Mouse (Mus musculus): ENCODE results near the gene Myo18b. TPM values are rescaled to one million over a fixed set of nuclear protein-coding genes. Genes with fewer than 3 reads are reported as not detected.

The Myo18b gene
- polyA plus RNA-seq, 1 experiment from 2014 or later = 0.80 TPM

GRCm38 (mm10) chr5:112851389-112851788 is 44.8 kb downstream of the Myo18b start:
- H3K27ac ChIP-seq (ENCODE audit: low read depth) = no peak overlapping the region
- TF ChIP-seq CTCF (IDR thresholded peaks at IDR 0.05; ENCODE audit: low read depth) = no peak
- peaks cover 10% of the 10 kb centered on the region; the same call in 1 of the 2 replicates for H3K4me1 ChIP-seq (ENCODE audit: insufficient read depth)
- H3K4me2 ChIP-seq = no peak overlapping the region
- no peak overlapping the region for H3K4me3 ChIP-seq (ENCODE audit: low read depth, low read length)
- 40% methylated on average over 5 of the region's 5 CpGs for WGBS
- no peaks in the 10 kb centered on the region for H3K36me3 ChIP-seq (ENCODE audit: insufficient read depth)
- ATAC-seq (ENCODE audit: insufficient read depth) (no peak), DNase-seq (peak; percentile 21)
- peaks cover 5% of the 10 kb centered on the region; the same call in 1 of the 2 replicates for H3K27me3 ChIP-seq (ENCODE audit: insufficient read depth, low read length)
- H3K9me3 ChIP-seq (ENCODE audit: low read depth, low read length) = no peaks in the 10 kb centered on the region
- H3K9ac ChIP-seq = no peak overlapping the region

- Histone ChIP-seq H3K9ac (no peak overlapping the region), H3K9me3 (ENCODE audit: low read depth, low read length) (no peaks in the 10 kb centered on the region)
Measured at GRCm38 (mm10) chr5:112848586-112849280, 47.4 kb downstream of the Myo18b start.

GRCm38 (mm10) chr5:112847985-112848542 is 48.1 kb downstream of the Myo18b start:
- TF ChIP-seq CTCF (IDR thresholded peaks at IDR 0.05; ENCODE audit: low read depth) = no peak
- ATAC-seq (ENCODE audit: insufficient read depth) (no peak), DNase-seq (no peak)
- Histone ChIP-seq H3K4me3 (ENCODE audit: low read depth, low read length) (no peak overlapping the region), H3K4me1 (ENCODE audit: insufficient read depth) (0 out of 2 replicates have a peak, but pooled peaks cover 5% of the 10 kb centered on the region), H3K9ac (no peak overlapping the region), H3K36me3 (ENCODE audit: insufficient read depth) (no peaks in the 10 kb centered on the region), H3K27me3 (ENCODE audit: insufficient read depth, low read length) (peaks cover 5% of the 10 kb centered on the region; the same call in 1 of the 2 replicates), H3K4me2 (peak overlapping the region; percentile 23; the same call in 1 of the 2 replicates), H3K27ac (ENCODE audit: low read depth) (no peak overlapping the region), H3K9me3 (ENCODE audit: low read depth, low read length) (no peaks in the 10 kb centered on the region)
- WGBS = 10% methylated on average over 24 of the region's 25 CpGs

More at GRCm38 (mm10) chr5:112848586-112849280, 47.4 kb downstream of the Myo18b start:
- no peak for ATAC-seq (ENCODE audit: insufficient read depth)
- TF ChIP-seq CTCF (IDR thresholded peaks at IDR 0.05; ENCODE audit: low read depth) = peak; percentile 81
- peak; percentile 78 for DNase-seq
- 6% methylated on average over 16 of the region's 16 CpGs for WGBS
- H3K27ac ChIP-seq (ENCODE audit: low read depth) = no peak overlapping the region
- no peaks in the 10 kb centered on the region for H3K36me3 ChIP-seq (ENCODE audit: insufficient read depth)
- H3K4me1 ChIP-seq (ENCODE audit: insufficient read depth) = peaks cover 8% of the 10 kb centered on the region; the same call in 1 of the 2 replicates
- peak overlapping the region; percentile 23; the same call in 1 of the 2 replicates for H3K4me2 ChIP-seq
- H3K27me3 ChIP-seq (ENCODE audit: insufficient read depth, low read length) = peaks cover 5% of the 10 kb centered on the region; the same call in 1 of the 2 replicates
- H3K4me3 ChIP-seq (ENCODE audit: low read depth, low read length) = no peak overlapping the region

- DNase-seq (no peak), ATAC-seq (ENCODE audit: insufficient read depth) (no peak)
Measured at GRCm38 (mm10) chr5:112846146-112846545, 50.0 kb downstream of the Myo18b start.

GRCm38 (mm10) chr5:112844460-112844859 is 51.7 kb downstream of the Myo18b start:
- TF ChIP-seq CTCF (IDR thresholded peaks at IDR 0.05; ENCODE audit: low read depth) = no peak
- no peak overlapping the region for H3K4me3 ChIP-seq (ENCODE audit: low read depth, low read length)
- peaks cover 2% of the 10 kb centered on the region; the same call in 1 of the 2 replicates for H3K27me3 ChIP-seq (ENCODE audit: insufficient read depth, low read length)
- 63% methylated on average over 3 of the region's 3 CpGs for WGBS
- DNase-seq (no peak), ATAC-seq (ENCODE audit: insufficient read depth) (no peak)
- no peaks in the 10 kb centered on the region for H3K4me1 ChIP-seq (ENCODE audit: insufficient read depth)
- no peak overlapping the region for H3K4me2 ChIP-seq
- H3K27ac ChIP-seq (ENCODE audit: low read depth) = no peak overlapping the region
- no peaks in the 10 kb centered on the region for H3K9me3 ChIP-seq (ENCODE audit: low read depth, low read length)
- no peaks in the 10 kb centered on the region for H3K36me3 ChIP-seq (ENCODE audit: insufficient read depth)
- H3K9ac ChIP-seq = no peak overlapping the region

More at GRCm38 (mm10) chr5:112846146-112846545, 50.0 kb downstream of the Myo18b start:
- no peaks in the 10 kb centered on the region for H3K4me1 ChIP-seq (ENCODE audit: insufficient read depth)
- no peaks in the 10 kb centered on the region for H3K9me3 ChIP-seq (ENCODE audit: low read depth, low read length)
- 80% methylated on average over 11 of the region's 11 CpGs for WGBS
- H3K27ac ChIP-seq (ENCODE audit: low read depth) = no peak overlapping the region
- H3K36me3 ChIP-seq (ENCODE audit: insufficient read depth) = no peaks in the 10 kb centered on the region
- TF ChIP-seq CTCF (IDR thresholded peaks at IDR 0.05; ENCODE audit: low read depth) = no peak
- no peak overlapping the region for H3K9ac ChIP-seq
- H3K4me2 ChIP-seq = no peak overlapping the region
- no peak overlapping the region for H3K4me3 ChIP-seq (ENCODE audit: low read depth, low read length)
- H3K27me3 ChIP-seq (ENCODE audit: insufficient read depth, low read length) = peaks cover 5% of the 10 kb centered on the region; the same call in 1 of the 2 replicates

GRCm38 (mm10) chr5:112843676-112844257 is 52.4 kb downstream of the Myo18b start:
- no peak overlapping the region for H3K4me2 ChIP-seq
- ATAC-seq (ENCODE audit: insufficient read depth) (no peak), DNase-seq (no peak)
- TF ChIP-seq CTCF (IDR thresholded peaks at IDR 0.05; ENCODE audit: low read depth) = no peak
- no peaks in the 10 kb centered on the region for H3K4me1 ChIP-seq (ENCODE audit: insufficient read depth)
- no peak overlapping the region for H3K9ac ChIP-seq
- H3K36me3 ChIP-seq (ENCODE audit: insufficient read depth) = no peaks in the 10 kb centered on the region
- H3K4me3 ChIP-seq (ENCODE audit: low read depth, low read length) = no peak overlapping the region
- H3K9me3 ChIP-seq (ENCODE audit: low read depth, low read length) = no peaks in the 10 kb centered on the region
- no peak overlapping the region for H3K27ac ChIP-seq (ENCODE audit: low read depth)
- no peaks in the 10 kb centered on the region for H3K27me3 ChIP-seq (ENCODE audit: insufficient read depth, low read length)
- 31% methylated on average over 6 of the region's 6 CpGs for WGBS

- 82% methylated on average over 5 of the region's 5 CpGs for WGBS
- Histone ChIP-seq H3K4me3 (ENCODE audit: low read depth, low read length) (no peak overlapping the region), H3K27ac (ENCODE audit: low read depth) (no peak overlapping the region), H3K36me3 (ENCODE audit: insufficient read depth) (no peaks in the 10 kb centered on the region), H3K9me3 (ENCODE audit: low read depth, low read length) (no peaks in the 10 kb centered on the region), H3K9ac (no peak overlapping the region), H3K4me1 (ENCODE audit: insufficient read depth) (no peaks in the 10 kb centered on the region), H3K27me3 (ENCODE audit: insufficient read depth, low read length) (no peaks in the 10 kb centered on the region), H3K4me2 (no peak overlapping the region)
- ATAC-seq (ENCODE audit: insufficient read depth) (no peak), DNase-seq (no peak)
- TF ChIP-seq CTCF (IDR thresholded peaks at IDR 0.05; ENCODE audit: low read depth) = no peak
Measured at GRCm38 (mm10) chr5:112842696-112843095, 53.5 kb downstream of the Myo18b start.
